Mouse (Mus musculus) lung, adult 2 months (tissue): ENCODE data around the gene Mogs. TPM values are rescaled to one million over a fixed set of nuclear protein-coding genes. Genes with fewer than 3 reads are reported as not detected.

ENCODE experiments used
- DNase-seq: peaks from one replicate; pipeline ENCODE4 v3.0.0; 2022
- H3K4me1 ChIP-seq: fragments of 200-500 bp; 2 replicates; pipeline ENCODE4 v1.6.1; 2011; ENCODE audit warnings: low read length; ENCODE audit not compliant: control insufficient read depth, insufficient read depth
- H3K4me3 ChIP-seq: fragments of 200-500 bp; replicated peaks from 2 replicates; pipeline ENCODE3; 2011; ENCODE audit warnings: low read depth, mild to moderate bottlenecking, control low read depth, low read length; ENCODE audit errors: extremely low read depth
- CTCF ChIP-seq: fragments of 200-500 bp; IDR thresholded peaks from 2 replicates; pipeline ENCODE4 v1.5.1; 2011; ENCODE audit warnings: mild to moderate bottlenecking, low read length, control low read depth; ENCODE audit not compliant: insufficient read depth
- POLR2A ChIP-seq: fragments of 200-500 bp; IDR thresholded peaks from 2 replicates; pipeline ENCODE4 v1.6.1; 2011; ENCODE audit warnings: low read depth, mild to moderate bottlenecking, control low read depth, low read length, borderline replicate concordance; ENCODE audit errors: extremely low read depth
- WGBS: fragments of 180-500 bp; shearing (Covaris S2); methylation state at CpG from one replicate; pipeline ENCODE4 v1.1.7; 2018; 5-methylcytosine and 5-hydroxymethylcytosine counted together
- polyA plus RNA-seq: library from polyadenylated mRNA; depleted of rRNA; stranded (reverse); fragments of >200 nt; gene quantifications from 2 replicates; pipeline ENCODE4 v1.2.3, GENCODE M21; 2012; rRNA removed

Mogs gene
- polyA plus RNA-seq = 40.6 and 44.1 TPM in 2 replicates

DNA sequence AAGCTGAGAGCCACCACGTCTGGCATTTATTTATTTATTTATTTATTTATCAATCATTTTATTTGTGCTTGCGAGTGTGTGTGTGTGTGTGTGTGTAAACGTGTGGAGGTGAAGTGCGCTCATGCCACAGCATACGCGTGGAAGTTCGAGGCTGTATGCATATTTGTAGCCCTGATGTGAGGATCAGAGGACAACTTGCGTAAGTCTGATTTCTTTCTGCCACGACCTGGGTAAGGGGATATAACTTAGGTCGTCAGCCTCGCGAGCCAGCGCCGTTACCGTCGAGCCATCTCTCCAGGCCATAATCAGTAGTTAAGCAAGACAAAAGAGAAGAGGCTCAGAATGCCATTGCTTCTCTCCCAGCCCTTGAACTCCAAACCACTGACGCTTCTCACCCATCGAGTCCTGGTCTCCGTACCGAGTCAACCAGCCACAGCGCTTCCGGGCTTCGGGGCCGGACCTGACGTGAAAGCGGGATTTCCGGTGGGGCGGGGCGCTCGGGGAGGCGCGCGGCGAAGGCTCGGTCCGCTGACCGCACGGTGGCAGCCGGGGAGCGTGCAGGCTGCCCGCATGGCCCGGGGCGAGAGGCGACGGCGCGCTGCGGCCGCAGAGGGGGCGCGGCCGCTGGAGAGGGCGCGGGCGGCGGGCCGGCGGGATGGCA lies at the start of gene Mogs:
Gene Mogs, plus strand, starts transcription at position 486 of the 661 bp plus-strand sequence.
- 2% methylated on average over 52 of the region's 58 CpGs for WGBS
- peak within 1 kb of the TSS; percentile 99 for H3K4me3 ChIP-seq
- peak; percentile 96 for TF ChIP-seq POLR2A
- no peak for TF ChIP-seq CTCF
- H3K4me1 ChIP-seq = peaks cover 3% of the 10 kb centered on the region; the same call in 1 of the 2 replicates
- DNase-seq = peak; percentile 94

DNA sequence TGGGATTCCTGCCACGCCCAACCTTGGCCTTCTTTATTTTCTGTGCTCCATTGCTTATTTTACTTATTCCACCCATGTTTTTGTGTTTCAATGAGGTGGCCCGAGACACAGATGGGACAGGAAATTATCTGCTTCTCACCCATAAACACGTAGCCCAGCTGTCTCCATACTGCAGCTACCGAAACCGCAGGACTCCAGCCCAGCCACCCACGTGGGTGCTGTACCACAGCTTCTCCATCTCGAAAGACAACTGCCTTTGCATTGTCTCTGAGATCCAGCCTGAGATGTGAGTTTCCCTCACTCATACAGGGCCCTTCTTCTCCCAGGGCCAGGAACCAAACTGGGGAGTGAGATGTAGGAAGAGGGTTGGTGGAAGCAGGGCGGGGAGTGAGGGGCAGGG lies 49.3 kb upstream of the Mogs start:
- no peak for TF ChIP-seq CTCF
- TF ChIP-seq POLR2A = no peak
- H3K4me1 ChIP-seq = peaks cover 12% of the 10 kb centered on the region; the same call in 1 of the 2 replicates
- no peak for DNase-seq
- WGBS = 45% methylated on average over 8 of the region's 8 CpGs
- no peak overlapping the region for H3K4me3 ChIP-seq

- TF ChIP-seq POLR2A (no peak), CTCF (no peak)
- no peak overlapping the region for H3K4me3 ChIP-seq
- peaks cover 12% of the 10 kb centered on the region; the same call in 1 of the 2 replicates for H3K4me1 ChIP-seq
- WGBS = 44% methylated on average over 6 of the region's 6 CpGs
- no peak for DNase-seq
Measured at GRCm38 (mm10) chr6:83066441-83066840, 48.9 kb upstream of the Mogs start.

DNA sequence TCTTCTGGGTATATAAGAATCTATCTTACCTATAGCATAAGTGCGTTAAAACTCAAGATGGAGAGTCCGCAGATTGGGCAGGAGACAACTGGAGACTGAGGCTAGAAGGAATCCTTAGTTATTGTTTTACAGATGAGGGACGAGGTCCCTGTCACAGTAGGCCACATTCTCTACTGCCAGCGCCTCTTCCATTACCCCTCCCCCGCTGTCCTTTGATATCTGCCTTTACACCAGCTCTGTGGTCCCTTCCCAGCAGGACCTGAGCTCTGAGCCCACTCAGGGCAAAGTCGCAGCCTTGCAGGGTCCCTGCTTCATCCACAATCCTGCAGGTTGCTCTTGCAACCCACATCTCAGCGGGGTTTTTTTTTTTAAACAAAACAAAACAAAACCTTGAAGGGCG lies 47.1 kb upstream of the Mogs start:
- no peak overlapping the region for H3K4me3 ChIP-seq
- no peak for DNase-seq

GRCm38 (mm10) chr6:83068706-83069487 lies 46.4 kb upstream of the Mogs start:
- 2% methylated on average over 81 of the region's 81 CpGs for WGBS
- peaks cover 12% of the 10 kb centered on the region; the same call in 1 of the 2 replicates for H3K4me1 ChIP-seq
- H3K4me3 ChIP-seq = no peak overlapping the region
- DNase-seq = peak; percentile 45
- TF ChIP-seq CTCF (no peak), POLR2A (no peak)

More for the DNA sequence above, 47.1 kb upstream of the Mogs start:
- no peak for TF ChIP-seq POLR2A
- WGBS = 32% methylated on average over 8 of the region's 8 CpGs
- peaks cover 12% of the 10 kb centered on the region; the same call in 1 of the 2 replicates for H3K4me1 ChIP-seq

DNA sequence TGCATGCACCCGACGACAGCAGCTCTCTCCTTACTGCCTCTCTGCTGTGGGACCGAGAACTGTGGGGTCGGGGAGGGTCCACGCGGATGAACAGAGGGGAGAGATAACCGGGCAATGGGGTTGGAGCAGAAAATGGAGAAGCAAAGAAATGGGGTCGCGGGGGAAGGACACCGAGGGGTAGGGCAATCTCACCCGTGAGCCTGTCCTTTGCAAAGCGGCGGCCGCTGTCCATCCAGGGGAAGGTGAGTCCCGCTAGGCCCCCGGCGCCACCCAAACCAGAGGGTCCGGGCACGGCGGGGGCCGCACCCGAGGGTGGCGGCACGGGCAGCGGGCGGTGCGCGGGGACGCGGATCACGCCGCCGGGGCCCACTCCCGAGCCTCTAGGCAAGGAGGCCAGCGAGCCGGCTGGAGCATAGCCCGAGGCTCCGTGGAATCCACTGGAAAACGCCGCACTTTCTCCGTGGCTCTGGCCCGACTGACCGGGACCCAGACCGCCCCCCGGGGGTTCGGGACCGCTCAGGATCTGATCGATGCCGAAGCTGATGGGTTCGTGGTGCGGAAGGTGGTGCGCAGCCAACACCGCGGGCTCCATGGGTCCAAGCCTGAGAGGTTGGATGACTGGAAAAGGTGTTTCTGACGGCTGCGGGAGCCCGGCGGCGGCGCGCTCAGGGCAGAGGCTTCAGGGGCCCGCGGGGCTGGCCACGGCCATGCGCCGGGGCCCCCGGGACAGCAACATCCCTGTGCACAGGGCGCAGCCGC lies 45.6 kb upstream of the Mogs start:
- peak; percentile 30 for DNase-seq
- no peak overlapping the region for H3K4me3 ChIP-seq
- TF ChIP-seq CTCF = no peak
- TF ChIP-seq POLR2A = no peak
- peaks cover 12% of the 10 kb centered on the region; the same call in 1 of the 2 replicates for H3K4me1 ChIP-seq
- WGBS = 3% methylated on average over 68 of the region's 69 CpGs

DNA sequence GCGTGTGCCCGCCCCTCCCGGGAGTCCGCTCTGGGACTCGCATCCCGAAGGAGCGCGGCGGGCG lies 45.2 kb upstream of the Mogs start, which contains the start of gene Tlx2:
Gene Tlx2, minus strand, starts transcription at position 47 of the 64 bp plus-strand sequence.
- Histone ChIP-seq H3K4me3 (no peak within 1 kb of the TSS), H3K4me1 (peaks cover 12% of the 10 kb centered on the region; the same call in 1 of the 2 replicates)
- no peak for DNase-seq
- 0% methylated on average over 10 of the region's 10 CpGs for WGBS
- TF ChIP-seq CTCF = no peak
- no peak for TF ChIP-seq POLR2A

DNA sequence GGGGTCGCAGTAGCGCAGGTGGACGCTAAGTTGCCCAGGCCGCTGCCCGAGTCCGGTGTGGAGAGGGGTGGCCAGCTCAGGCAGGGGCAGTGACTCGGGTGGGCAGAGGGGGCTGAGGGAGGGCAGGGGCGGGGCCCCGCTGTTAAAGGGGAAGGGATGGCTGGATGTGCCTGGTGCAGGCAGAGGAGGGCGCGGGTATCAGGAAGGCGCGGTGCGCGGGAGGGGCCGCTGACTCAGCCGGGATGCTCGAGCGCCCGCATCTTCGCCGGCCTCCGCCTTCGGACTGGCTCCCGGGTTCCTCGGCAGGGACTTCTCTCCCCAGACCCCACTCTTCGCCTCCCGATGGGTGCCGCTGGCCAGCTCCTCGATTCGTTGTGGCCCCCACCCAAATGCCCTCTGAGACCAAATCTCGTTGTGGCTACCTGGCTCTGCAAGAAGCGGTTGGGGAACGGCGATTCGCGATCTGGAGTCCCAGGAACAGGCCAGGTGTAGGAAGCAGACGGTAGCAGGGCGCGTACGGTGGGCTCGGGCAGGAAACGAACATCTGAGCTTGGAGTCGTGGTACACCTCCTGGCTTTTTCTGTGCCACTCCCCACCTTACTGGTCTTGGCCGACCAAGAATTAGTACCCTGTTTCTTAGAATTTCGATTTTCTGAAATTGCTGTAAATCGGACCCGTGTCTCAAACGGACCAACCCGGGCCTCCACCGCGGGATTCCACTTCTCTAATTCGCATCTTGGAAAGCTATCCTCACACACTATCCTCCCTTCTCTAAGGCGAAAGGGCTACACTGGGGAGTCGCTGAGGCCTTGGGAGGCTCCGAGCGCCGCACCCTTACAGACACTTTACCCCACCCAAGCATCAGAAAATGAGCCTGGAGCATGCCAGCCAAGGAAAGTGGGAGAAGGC lies 44.7 kb upstream of the Mogs start:
- DNase-seq = peak; percentile 47
- WGBS = 3% methylated on average over 58 of the region's 58 CpGs
- Histone ChIP-seq H3K4me1 (peaks cover 12% of the 10 kb centered on the region; the same call in 1 of the 2 replicates), H3K4me3 (no peak overlapping the region)
- TF ChIP-seq CTCF (no peak), POLR2A (no peak)

DNA sequence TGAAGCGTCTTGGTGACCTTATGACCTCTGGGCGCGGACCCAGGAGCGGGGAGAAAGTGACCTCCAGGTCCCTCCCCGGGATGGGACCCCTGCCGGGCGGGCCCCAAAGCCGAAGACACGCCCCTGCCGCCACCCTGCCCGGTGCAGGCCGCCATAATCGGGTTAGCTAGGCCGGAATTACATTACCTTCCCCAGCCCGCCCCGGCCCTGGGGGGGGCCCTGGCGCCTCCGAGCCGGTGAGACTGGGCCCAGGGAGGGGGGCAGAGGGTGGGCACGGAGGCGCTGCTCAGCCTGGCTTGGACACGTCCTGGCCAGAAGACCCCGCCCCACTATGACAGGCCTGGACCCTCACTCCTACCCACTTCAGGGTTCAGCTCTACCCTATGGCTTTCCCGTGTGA lies 44.1 kb upstream of the Mogs start:
- no peak for TF ChIP-seq POLR2A
- no peak for TF ChIP-seq CTCF
- Histone ChIP-seq H3K4me1 (peaks cover 12% of the 10 kb centered on the region; the same call in 1 of the 2 replicates), H3K4me3 (no peak overlapping the region)
- 4% methylated on average over 24 of the region's 24 CpGs for WGBS
- no peak for DNase-seq
